Mouse (Mus musculus) cortical plate, adult 2 months (tissue): ENCODE measurements around the gene Parm1. TPM values are rescaled to one million over a fixed set of nuclear protein-coding genes. Genes with fewer than 3 reads are reported as not detected.

Experiments used
- H3K27ac ChIP-seq: fragments of 200-500 bp; 2 replicates; pipeline ENCODE4 v1.5.1; 2012; ENCODE audit warnings: low read length, control low read depth, inconsistent platforms; ENCODE audit not compliant: insufficient read depth
- H3K4me1 ChIP-seq: fragments of 200-500 bp; 2 replicates; pipeline ENCODE4 v1.6.1; 2011; ENCODE audit warnings: low read length; ENCODE audit not compliant: control insufficient read depth, insufficient read depth
- H3K4me3 ChIP-seq: fragments of 200-500 bp; 2 replicates; pipeline ENCODE4 v1.5.1; 2011; ENCODE audit warnings: mild to moderate bottlenecking, low read length, control low read depth; ENCODE audit not compliant: insufficient read depth
- CTCF ChIP-seq: fragments of 200-500 bp; IDR thresholded peaks from 2 replicates; pipeline ENCODE4 v1.5.1; 2011; ENCODE audit warnings: mild to moderate bottlenecking, control low read depth, low read length; ENCODE audit not compliant: insufficient read depth; ENCODE audit errors: extremely low read depth
- POLR2A ChIP-seq: fragments of 200-500 bp; IDR thresholded peaks from 2 replicates; pipeline ENCODE4 v1.6.1; 2011; ENCODE audit warnings: mild to moderate bottlenecking, low read length, control low read depth; ENCODE audit not compliant: insufficient read depth; ENCODE audit errors: extremely low read depth
- polyA plus RNA-seq: library from polyadenylated mRNA; depleted of rRNA; stranded (reverse); fragments of >200 nt; gene quantifications from 2 replicates; pipeline ENCODE4 v1.2.3, GENCODE M21; 2012; rRNA removed

The Parm1 gene
- polyA plus RNA-seq, 1 experiment = 21.2 TPM

DNA sequence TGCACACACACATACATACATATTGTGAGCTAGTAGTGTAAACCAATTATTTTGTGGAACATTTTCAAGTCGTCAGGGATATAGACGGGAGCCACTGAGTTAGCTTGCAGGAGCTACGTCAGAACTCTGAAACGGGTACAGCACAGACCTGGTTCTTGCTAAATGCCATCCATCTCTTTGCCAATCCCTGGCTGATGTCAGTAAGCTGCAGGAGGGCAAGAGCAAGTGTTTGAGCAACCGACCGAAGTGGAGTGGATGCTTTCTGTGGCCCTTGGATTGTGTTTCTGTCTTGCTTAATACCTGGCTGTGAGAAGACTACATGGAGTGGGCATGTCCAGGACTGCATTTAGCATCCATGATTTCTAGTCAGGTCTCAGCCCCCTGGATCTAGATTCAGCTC is 103.8 kb downstream of the Parm1 start:
- Histone ChIP-seq H3K27ac (no peak overlapping the region), H3K4me3 (no peak overlapping the region), H3K4me1 (no peaks in the 10 kb centered on the region)
- TF ChIP-seq POLR2A (no peak), CTCF (no peak)

DNA sequence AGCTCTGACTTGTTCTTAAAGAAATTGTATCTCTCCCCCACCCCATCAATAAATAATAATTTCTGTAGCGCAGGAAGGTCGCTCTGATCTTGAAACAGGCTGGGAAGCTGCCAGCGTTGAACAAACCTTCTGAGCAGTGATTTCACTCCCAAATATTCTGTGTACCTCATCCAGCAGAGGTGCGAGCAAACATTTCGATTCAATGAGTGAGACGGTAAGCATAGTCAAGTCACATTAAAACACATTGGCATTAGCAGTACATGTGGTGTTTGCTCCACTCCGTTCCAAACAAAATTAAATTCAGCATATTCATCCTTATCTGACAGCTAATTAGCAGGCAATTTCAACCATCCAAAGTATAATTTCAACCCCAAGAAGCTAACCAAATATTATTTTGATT is 109.4 kb downstream of the Parm1 start:
- TF ChIP-seq POLR2A (no peak), CTCF (no peak)
- H3K4me3 ChIP-seq = no peak overlapping the region

DNA sequence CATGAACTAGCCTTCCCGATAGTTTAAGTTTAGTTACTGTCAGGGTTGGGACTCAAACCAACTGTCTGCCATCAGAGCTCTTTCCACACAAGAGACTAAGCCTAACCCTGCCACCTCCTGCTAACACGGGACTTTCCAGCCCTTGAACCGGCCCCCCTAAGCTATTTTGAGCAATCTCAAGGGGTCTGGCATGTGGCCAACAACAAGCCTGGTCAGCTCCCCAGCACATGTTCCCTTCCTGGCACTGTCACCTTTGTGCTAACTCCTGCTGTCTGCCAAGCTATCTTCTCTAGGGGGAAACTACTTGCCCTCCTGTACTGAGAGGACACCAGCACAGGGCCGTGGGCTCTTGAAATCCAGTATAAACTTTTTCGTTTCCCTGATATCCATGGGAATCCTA is 112.1 kb downstream of the Parm1 start:
- TF ChIP-seq CTCF = no peak
- no peak for TF ChIP-seq POLR2A

More for the DNA sequence above, 109.4 kb downstream of the Parm1 start:
- no peak overlapping the region for H3K27ac ChIP-seq
- H3K4me1 ChIP-seq = no peaks in the 10 kb centered on the region

DNA sequence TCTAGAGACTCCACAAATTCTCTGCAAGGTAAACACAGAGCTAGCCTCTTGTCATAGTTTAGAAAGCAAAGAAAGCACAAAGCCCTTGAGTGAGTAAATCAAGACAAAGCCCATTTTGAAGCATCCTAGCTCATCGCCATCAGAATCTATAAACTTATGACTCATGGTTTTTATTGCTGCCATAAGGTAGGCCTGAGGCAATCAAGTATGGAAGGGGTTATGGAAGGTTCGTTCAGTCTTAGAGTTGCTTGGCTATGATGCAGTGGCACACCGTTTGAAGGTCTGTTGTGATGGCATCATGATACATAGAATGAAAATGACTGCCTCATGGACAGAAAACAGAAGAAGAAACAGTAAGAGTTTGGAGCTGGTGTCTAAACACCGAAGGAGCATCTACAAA is 133.9 kb downstream of the Parm1 start:
- H3K4me3 ChIP-seq = no peak overlapping the region
- no peak overlapping the region for H3K27ac ChIP-seq
- TF ChIP-seq CTCF = no peak
- TF ChIP-seq POLR2A = no peak
- H3K4me1 ChIP-seq = peaks cover 1% of the 10 kb centered on the region; the same call in 1 of the 2 replicates

More for the DNA sequence above, 112.1 kb downstream of the Parm1 start:
- H3K4me1 ChIP-seq = no peaks in the 10 kb centered on the region
- no peak overlapping the region for H3K4me3 ChIP-seq
- H3K27ac ChIP-seq = no peak overlapping the region

DNA sequence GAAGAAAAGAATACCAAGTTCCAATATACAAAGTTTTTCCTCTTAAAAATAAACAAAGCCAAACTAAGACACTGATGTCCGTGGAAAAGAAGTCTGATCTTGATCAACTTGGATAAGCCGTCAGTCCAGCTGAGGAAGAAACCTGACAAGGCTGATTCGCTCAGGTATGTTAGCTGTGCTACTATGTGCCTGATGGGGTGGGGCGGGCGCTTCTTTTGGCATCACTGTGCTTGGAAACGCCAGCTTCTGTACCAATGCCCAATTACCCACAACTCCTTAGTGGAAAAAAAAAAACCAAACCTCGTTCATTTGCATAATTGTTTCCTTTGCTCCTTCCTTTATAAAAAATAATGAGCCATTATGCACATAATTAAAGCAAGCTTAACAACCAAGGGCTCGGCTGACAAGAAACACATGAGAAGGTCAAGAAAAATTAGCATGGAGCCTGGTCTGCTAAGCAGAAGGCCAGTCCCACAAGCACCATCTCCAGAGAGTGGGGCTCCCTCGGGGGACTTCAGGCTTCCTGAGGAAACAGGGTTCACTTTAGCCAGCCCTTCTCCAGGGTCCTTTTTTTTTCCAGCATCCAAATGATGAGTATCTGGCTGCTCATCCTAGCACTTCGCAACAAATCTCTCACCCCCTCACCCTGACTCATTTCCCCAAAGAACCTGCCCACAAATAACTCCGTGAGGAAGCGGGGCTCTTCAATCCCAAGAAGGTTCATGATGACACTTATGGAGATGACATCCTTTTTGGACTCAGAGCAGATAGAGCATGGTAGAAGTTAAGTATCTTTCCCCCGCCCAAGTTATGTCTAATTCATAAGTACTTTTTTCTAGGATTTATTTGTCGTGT is 135.9 kb downstream of the Parm1 start:
- TF ChIP-seq CTCF = no peak
- no peak for TF ChIP-seq POLR2A
- H3K4me1 ChIP-seq = peaks cover 1% of the 10 kb centered on the region; the same call in 1 of the 2 replicates

DNA sequence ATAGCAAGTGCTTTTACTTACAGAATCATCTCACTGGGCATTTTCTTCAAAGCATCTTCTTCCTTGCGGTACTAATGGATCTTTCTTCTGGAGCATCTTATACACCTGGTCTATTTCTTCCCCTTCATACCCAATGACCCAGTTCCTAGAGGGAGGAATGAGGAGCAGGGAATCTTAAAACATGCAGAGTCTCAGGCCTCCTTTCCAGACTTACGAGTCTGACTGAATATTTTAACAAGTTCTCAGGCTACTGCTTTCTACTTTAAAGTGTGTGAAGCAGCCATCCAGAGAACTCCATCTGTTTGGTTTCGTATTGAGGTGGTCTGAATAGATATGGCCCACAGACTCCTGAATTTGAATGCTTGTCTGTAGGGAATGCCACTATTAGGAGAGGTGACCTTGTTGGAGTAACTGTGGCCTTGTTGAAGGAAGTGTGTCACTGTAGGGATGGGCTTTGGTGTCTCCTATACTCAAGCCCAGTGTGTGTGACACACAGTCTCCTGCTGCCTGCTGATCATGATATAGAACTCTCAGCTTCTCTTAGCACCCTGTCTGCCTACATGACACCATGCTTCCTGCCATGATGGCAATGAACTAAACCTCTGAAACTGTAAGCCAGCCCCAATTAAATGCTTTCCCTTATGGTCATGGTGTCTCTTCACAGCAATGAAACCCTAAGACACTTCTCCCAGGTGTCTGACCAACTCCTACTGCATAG is 137.1 kb downstream of the Parm1 start:
- Histone ChIP-seq H3K27ac (no peak overlapping the region), H3K4me1 (peaks cover 1% of the 10 kb centered on the region; the same call in 1 of the 2 replicates), H3K4me3 (no peak overlapping the region)
- no peak for TF ChIP-seq POLR2A
- no peak for TF ChIP-seq CTCF

More for the DNA sequence above, 135.9 kb downstream of the Parm1 start:
- Histone ChIP-seq H3K27ac (no peak overlapping the region), H3K4me3 (no peak overlapping the region)

DNA sequence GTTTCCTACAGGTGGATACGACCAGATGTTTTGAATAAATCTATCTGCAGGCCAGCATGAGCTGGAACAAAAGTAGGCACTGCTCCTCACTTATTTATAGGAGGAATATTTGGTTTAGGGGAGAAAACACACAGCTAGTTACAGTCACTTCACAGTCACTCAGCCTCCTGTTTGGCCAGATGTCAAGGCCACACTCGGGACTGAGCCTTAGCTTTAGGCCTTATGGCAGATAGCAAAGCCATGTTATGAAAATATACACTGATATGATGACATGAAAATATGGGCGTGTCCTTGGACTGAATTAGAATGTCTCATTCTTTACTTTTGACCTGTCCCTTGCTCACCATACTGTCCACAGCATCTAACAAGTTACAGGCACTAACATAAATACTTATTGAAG is 137.8 kb downstream of the Parm1 start:
- Histone ChIP-seq H3K4me3 (no peak overlapping the region), H3K27ac (no peak overlapping the region), H3K4me1 (peaks cover 1% of the 10 kb centered on the region; the same call in 1 of the 2 replicates)
- TF ChIP-seq POLR2A (no peak), CTCF (no peak)

DNA sequence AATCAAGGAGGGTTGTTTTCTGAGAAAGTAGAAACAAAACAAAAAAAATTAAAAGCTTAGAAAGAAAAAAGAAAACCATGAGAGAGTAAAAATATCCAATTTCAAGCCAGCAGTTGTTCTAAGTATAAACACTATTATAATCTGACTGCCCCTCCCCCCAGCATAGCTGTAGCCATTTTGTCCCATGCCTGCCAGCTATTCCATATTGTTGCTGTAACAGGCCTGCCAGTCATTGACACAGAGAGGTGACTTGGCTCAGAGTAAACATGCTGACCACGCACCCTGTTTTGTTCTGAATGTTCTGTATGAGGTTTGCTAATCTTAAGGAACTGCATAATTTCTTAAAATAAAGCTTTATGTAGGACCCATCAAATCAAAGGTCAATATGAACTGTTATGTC is 145.3 kb downstream of the Parm1 start:
- Histone ChIP-seq H3K4me1 (no peaks in the 10 kb centered on the region), H3K27ac (no peak overlapping the region), H3K4me3 (no peak overlapping the region)
- no peak for TF ChIP-seq POLR2A
- TF ChIP-seq CTCF = no peak

DNA sequence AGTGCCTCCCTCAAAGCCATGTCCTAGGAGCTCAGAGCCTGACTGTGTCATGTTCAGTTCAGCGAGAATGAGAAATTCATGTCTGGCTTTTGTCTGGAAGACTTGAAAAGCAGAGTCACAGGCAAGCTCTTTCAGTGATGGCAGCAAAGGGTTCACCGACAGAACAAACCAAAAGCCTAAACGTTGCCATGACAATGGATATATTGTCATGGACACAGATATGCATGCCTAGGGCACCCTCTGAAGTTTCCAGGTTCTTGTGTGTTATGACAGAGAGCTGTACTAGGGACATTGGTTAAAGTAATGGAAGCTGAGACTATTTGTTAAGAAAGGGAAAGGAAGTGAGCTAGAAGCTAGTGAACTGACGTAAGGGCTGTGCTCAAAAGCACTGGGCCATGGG is 149.7 kb downstream of the Parm1 start:
- TF ChIP-seq POLR2A (no peak), CTCF (no peak)
- no peaks in the 10 kb centered on the region for H3K4me1 ChIP-seq
- no peak overlapping the region for H3K4me3 ChIP-seq
- H3K27ac ChIP-seq = no peak overlapping the region

DNA sequence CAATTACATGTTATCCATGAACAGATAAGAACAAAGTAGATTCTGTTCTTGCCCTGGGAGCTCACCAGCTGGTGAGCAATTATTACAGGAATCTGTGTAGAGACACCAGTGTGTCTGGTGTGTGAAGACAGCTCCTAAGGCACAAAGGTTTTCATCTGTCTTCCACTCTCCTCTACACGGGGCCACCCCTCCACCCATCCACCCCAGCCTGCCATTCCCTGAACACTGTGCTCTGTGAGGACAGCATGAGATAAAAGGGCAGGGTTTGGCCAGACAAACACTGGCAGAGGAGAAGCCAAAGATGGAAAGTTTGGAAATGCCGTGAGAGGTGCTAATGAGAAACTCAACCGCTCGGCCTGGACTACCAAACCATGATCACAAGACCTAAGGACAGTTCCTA is 151.8 kb downstream of the Parm1 start:
- no peak overlapping the region for H3K27ac ChIP-seq
- no peak overlapping the region for H3K4me3 ChIP-seq
- TF ChIP-seq POLR2A (no peak), CTCF (no peak)
- no peaks in the 10 kb centered on the region for H3K4me1 ChIP-seq

Other genes with a start within 250 kb of the Parm1 start
- 0.19 and 0.25 TPM in 2 replicates for gene Btc, start 114.6 kb upstream of the Parm1 start, polyA plus RNA-seq